ENCODE assay signal across 8 mouse cellular contexts in the genomic region with DNA sequence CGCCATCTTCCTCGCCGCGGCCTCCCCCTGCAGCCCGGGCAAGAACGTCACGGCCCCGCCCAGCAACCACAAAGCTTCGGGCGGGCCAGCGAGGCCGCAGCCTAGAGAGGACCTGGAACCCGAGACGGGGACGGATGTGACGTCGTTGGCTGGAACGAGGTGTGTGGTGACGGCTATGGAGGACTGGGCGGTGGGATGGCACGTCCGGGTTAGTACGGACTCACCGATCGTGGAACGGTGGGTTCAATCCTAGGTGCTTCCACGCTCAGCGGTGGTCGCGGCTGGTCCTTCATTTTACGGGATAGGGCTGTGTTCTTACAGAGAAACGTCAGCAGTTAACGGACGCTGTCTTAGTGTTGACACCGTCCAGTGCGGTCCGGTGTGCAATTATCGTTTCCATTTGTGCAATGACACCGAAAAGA. TPM values are rescaled to one million over a fixed set of nuclear protein-coding genes. Genes with fewer than 3 reads are reported as not detected.
DNase-seq lines count a peak whose midpoint lies in the region; ATAC-seq lines count a peak whose summit lies in the region.

A gene (minus strand): TSS at position 79 of the 422 bp plus-strand sequence.

- H3K36me3 ChIP-seq in lung, embryonic 16.5 days (ENCODE audit: control insufficient read depth, insufficient read depth, low read length): peaks cover 15% of the 10 kb centered on the region

- no peaks in the 10 kb centered on the region for H3K27me3 ChIP-seq in lung, embryonic 16.5 days (ENCODE audit: control insufficient read depth, insufficient read depth, low read depth, low read length)

- WGBS in lung, embryonic 16.5 days: under 1% methylated on average over 39 of the region's 39 CpGs

- H3K4me3 ChIP-seq in lung, embryonic 16.5 days (ENCODE audit: low read length): peak within 1 kb of the TSS; percentile 96

- no peaks in the 10 kb centered on the region for H3K9me3 ChIP-seq in lung, embryonic 16.5 days (ENCODE audit: control insufficient read depth, low read length)

- H3K9ac ChIP-seq in lung, embryonic 16.5 days (ENCODE audit: low read length): peak within 1 kb of the TSS; percentile 92

- peak within 1 kb of the TSS; percentile 81 for H3K4me2 ChIP-seq in lung, embryonic 16.5 days (ENCODE audit: low read depth, low read length)

- DNase-seq in MEL-GATA-1-ER (ENCODE audit: extremely low read depth, low read depth): peak; percentile 92
- DNase-seq in cerebellum, adult 8-10 months: peak; percentile 96
- DNase-seq in forelimb bud, embryonic 11.5 days (ENCODE audit: low read depth, low spot score): peak; percentile 98
- DNase-seq in layer of hippocampus, adult 9-10 months (ENCODE audit: low spot score): peak; percentile 90
- DNase-seq in ovary, postnatal 10 days (ENCODE audit: low spot score): peak; percentile 95
- DNase-seq in thymus, postnatal 10 days (ENCODE audit: low spot score in 2 of 2): peak; percentile 94

- ATAC-seq in hematopoietic stem cell, adult 5-6 weeks (replicated peaks in 1 of 2; ENCODE audit: insufficient read depth in 1 of 2, low FRiP score in 2 of 2, low TSS enrichment in 1 of 2, low read depth in 1 of 2, poor library complexity in 2 of 2, severe bottlenecking in 2 of 2): peak; percentile 98 to 99
- ATAC-seq in lung, embryonic 16.5 days (ENCODE audit: low read depth): peak; percentile 100

- H3K4me1 ChIP-seq in lung, embryonic 16.5 days (replicated peaks; ENCODE audit: control insufficient read depth, insufficient read depth, low read length): peaks cover 14% of the 10 kb centered on the region

- peak within 1 kb of the TSS; percentile 74 for H3K27ac ChIP-seq in lung, embryonic 16.5 days (ENCODE audit: low read length)

RNA-seq across cellular contexts. Expression of the gene that starts here (rescaled TPM):
- 120 and 153 TPM in 2 replicates for total RNA-seq in hematopoietic stem cell, adult 5-6 weeks (2017)
- polyA plus RNA-seq in lung, embryonic 16.5 days (2015; fragmentation: Nextera tagmentation; extraction: Ambion mirVana): 207 and 226 TPM in 2 replicates

Comparison
In these comparisons a context has a peak if more than half of its experiments do, and no peak if none do; other contexts are left out.
1. Peak in every context shown above with its lines: DNase-seq, ATAC-seq, H3K4me3 ChIP-seq and H3K27ac ChIP-seq.